Mouse (Mus musculus) ES-Bruce4 (cell line): ENCODE results near the gene Exoc2.

Experiments used
- CTCF ChIP-seq: IDR thresholded peaks from one replicate; pipeline ENCODE4 v1.8.1; 2011; ENCODE audit warnings: low read depth, low read length
- POLR2A ChIP-seq: IDR thresholded peaks from one replicate; pipeline ENCODE4 v1.8.1; 2011; ENCODE audit warnings: low read length; ENCODE audit not compliant: insufficient read depth

DNA sequence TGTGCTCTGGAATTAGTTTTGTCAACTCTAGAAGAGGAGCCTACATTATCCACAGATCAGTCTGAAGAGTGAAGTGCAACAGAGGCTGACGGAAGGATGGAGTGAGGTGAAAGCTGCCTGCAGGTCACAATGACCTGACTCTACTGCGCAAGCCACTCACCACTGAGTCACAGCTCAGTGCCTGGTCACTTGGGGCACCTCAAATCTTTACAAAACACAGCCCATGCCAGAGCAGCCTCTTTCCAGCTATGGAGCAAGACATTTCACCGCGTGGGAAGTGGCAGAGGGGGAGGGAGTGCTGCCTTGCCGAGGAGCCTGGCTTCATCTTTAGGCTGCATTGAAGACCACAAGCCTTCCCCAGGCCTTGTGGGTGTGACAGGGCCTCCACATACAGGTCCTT lies 159.6 kb downstream of the Exoc2 start:
- TF ChIP-seq CTCF (no peak), POLR2A (no peak)
